Mouse (Mus musculus): ENCODE results near the gene Gm45717. TPM values are rescaled to one million over a fixed set of nuclear protein-coding genes. Genes with fewer than 3 reads are reported as not detected.

The Gm45717 gene
- total RNA-seq, 2 experiments from 2014 or later: not detected

DNA sequence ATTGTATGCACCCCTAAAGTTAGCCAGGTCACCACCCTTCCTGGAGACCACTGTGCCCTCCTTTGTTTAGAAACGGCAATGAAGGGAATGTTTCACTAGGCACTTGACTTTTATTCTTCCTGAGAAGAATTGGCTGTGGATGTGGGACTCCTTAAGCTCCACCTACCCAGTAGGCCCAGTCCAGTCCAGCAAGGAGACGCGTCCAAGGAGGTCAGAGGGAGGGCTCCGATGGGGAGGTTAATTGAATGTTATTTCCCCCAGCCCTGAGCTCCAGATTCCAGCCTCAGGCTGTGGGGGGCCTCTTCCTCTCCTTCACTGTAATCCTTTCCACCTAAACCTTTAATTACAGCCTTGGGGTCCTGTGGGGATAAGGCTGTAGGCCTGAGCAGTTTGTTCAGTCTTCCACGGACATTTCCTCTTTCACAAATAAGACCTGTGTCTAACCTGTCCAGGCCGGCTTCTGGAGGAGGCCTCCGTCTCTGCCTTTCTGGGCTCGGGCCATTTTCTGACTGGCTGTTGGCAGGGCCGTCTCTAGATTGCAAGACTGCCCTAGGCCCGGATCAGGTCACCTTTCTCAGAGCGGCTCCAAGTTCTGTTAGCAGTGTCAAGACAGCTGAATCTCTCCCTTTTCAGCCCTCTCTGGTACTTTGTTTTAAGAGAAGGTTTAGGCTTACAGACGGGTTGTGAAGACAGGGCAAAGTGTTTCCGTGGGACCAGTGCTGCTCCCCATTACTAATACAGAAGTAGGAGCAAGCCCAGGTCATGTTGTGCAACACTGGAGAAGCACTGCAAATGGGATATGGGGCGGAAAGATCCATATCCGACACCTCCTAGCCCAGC, 53.5 kb downstream of the Gm45717 start:
- DNase-seq: peak; percentile 60

DNA sequence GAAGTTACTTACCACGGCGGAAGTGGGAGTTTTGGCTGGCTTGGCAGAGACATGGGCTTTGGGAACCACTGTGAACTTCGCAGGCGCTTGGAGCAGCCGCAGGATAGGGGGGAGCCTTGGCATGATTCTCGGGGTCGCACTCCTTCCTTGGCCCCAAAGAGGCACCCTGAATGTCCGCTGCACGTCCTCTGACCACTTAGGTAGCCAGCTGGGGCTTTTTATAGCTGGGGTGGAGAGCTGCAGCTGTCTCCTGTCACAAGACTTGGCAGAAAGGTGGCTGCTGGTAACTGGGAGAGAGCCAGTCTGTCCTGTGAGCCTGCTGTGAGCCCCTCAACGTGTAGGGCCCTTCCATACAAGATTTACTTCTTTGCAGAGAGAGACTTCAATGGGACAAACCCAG, 55.5 kb downstream of the Gm45717 start, which contains the start of gene Cox8b:
TSS of gene Cox8b (minus strand) at position 227 of the 400 bp plus-strand sequence.
- DNase-seq: peak; percentile 56

Other genes with a start within 250 kb of the Gm45717 start
- 1 to 10 TPM in 1 of 2 experiments, under 1 TPM in 1; 0.19 to 1.3 TPM for gene Cyp2e1, start 192.2 kb downstream of the Gm45717 start, total RNA-seq (2021)
- gene Syce1, start 168.1 kb downstream of the Gm45717 start, total RNA-seq (2021): not detected
- gene Zfp941, start 133.8 kb downstream of the Gm45717 start, total RNA-seq (2021): under 1 TPM; 0.12 to 0.16 TPM
- gene Urah, start 120.9 kb downstream of the Gm45717 start, total RNA-seq (2021): not detected
- gene Scgb1c1, start 110.4 kb downstream of the Gm45717 start, total RNA-seq (2021): not detected
- gene Odf3, start 108.1 kb downstream of the Gm45717 start, total RNA-seq (2021): not detected
- gene Gm45785, start 99.6 kb downstream of the Gm45717 start, total RNA-seq (2021): not detected
- 10 to 100 TPM; 19.4 to 27.7 TPM for gene Ric8a, start 99.0 kb downstream of the Gm45717 start, total RNA-seq (2021)
- gene Bet1l, start 98.4 kb downstream of the Gm45717 start, total RNA-seq (2021): 10 to 100 TPM; 12.3 to 13.6 TPM
- 100 to 1,000 TPM; 104 to 105 TPM for gene Psmd13, start 74.0 kb downstream of the Gm45717 start, total RNA-seq (2021)
- gene Sirt3, start 73.6 kb downstream of the Gm45717 start, total RNA-seq (2021): 10 to 100 TPM; 16.3 to 19.1 TPM
- 1,000 to 10,000 TPM in 1 of 2 experiments, 100 to 1,000 TPM in 1; 998 to 1,003 TPM for gene Cox8b, start 55.5 kb downstream of the Gm45717 start, total RNA-seq (2021)
- gene Nlrp6, start 35.0 kb downstream of the Gm45717 start, total RNA-seq (2021): not detected
- gene Pgghg, start 14.5 kb downstream of the Gm45717 start, total RNA-seq (2021): 10 to 100 TPM in 1 of 2 experiments, 1 to 10 TPM in 1; 7.6 to 13.1 TPM
- gene Ifitm5, start 5.6 kb downstream of the Gm45717 start, total RNA-seq (2021): 1 to 10 TPM in 1 of 2 experiments, under 1 TPM in 1; 0.54 to 6.9 TPM
- gene Ifitm2, start 50 bp upstream of the Gm45717 start, total RNA-seq (2021): 100 to 1,000 TPM; 142 to 180 TPM
- 1 to 10 TPM; 2.1 to 3.7 TPM for gene Ifitm1, start 11.3 kb upstream of the Gm45717 start, total RNA-seq (2021)
- gene Ifitm3, start 54.8 kb upstream of the Gm45717 start, total RNA-seq (2021): 10 to 100 TPM; 54.7 to 70.0 TPM
- under 1 TPM; 0.49 to 0.84 TPM for gene Ifitm6, start 62.0 kb upstream of the Gm45717 start, total RNA-seq (2021)
- not detected for gene Gm17387, start 73.2 kb upstream of the Gm45717 start, total RNA-seq (2021)
- gene B4galnt4, start 105.2 kb upstream of the Gm45717 start, total RNA-seq (2021): under 1 TPM; 0.11 to 0.38 TPM
- gene Pkp3, start 122.3 kb upstream of the Gm45717 start, total RNA-seq (2021): not detected
- 1 to 10 TPM; 2.4 to 2.6 TPM for gene Sigirr, start 144.6 kb upstream of the Gm45717 start, total RNA-seq (2021)
- gene Ano9, start 161.9 kb upstream of the Gm45717 start, total RNA-seq (2021): not detected
- 10 to 100 TPM; 16.8 to 18.0 TPM for gene Ptdss2, start 166.4 kb upstream of the Gm45717 start, total RNA-seq (2021)
- gene Rnh1, start 216.9 kb upstream of the Gm45717 start, total RNA-seq (2021): 10 to 100 TPM; 52.9 to 56.0 TPM
- gene Hras, start 238.1 kb upstream of the Gm45717 start, total RNA-seq (2021): 100 to 1,000 TPM; 205 to 240 TPM
- gene Lrrc56, start 238.2 kb upstream of the Gm45717 start, total RNA-seq (2021): 1 to 10 TPM; 2.7 to 3.2 TPM

Measured in gastrocnemius, postnatal 10 days (tissue).